Mouse (Mus musculus): ENCODE results near the gene Timm44.

Gene Timm44

DNA sequence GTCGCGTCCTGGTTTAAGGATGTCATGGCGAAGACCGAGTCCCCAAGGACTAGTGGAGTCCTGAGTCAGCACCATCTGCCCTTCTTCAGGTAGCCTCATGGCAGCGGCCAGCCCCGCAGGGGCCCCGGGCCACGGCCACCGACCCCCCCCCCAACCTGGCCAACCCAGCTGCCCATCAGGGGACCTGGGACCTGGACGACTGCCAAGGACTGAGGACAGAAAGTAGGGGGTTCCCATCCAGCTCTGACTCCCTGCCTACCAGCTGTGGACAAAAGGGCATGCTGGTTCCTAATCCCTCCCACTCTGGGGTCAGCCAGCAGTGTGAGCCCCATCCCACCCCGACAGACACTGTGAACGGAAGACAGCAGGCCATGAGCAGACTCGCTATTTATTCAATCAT lies 30.0 kb downstream of the Timm44 start:
- in situ Hi-C loops (cut with MboI; ENCODE audit: unreplicated experiment in 2 of 2) = loop anchor here (10.0 to 25.0 kb wide), 2 partner anchors 429 to 733 kb away; partner anchors contain the start of genes Mcoln1 (in 2 of the 2) and Pnpla6 (in 2 of the 2)

DNA sequence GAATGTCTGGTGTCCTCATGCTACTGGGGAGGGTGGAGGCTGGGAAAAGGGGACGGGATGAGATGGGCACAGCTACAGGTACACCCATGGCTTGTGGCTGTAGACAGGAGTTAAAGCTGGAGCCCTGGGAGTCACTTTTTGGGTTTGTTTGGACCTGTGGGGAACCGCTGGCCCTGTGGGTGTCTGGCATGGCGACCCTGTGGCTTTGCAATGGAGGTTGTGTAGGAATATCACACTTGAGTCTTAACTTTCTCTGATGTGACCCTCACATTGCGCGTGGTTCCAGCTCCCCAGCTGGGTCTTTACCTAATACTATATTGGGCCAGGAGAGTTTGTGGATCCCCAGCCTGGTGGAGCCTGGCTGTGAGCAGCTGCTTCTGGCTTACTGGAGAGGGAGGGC lies 30.7 kb downstream of the Timm44 start:
- in situ Hi-C loops (cut with MboI; ENCODE audit: unreplicated experiment in 2 of 2) = loop anchor here (10.0 to 25.0 kb wide), 2 partner anchors 430 to 733 kb away; partner anchors contain the start of genes Mcoln1 (in 2 of the 2) and Pnpla6 (in 2 of the 2)

DNA sequence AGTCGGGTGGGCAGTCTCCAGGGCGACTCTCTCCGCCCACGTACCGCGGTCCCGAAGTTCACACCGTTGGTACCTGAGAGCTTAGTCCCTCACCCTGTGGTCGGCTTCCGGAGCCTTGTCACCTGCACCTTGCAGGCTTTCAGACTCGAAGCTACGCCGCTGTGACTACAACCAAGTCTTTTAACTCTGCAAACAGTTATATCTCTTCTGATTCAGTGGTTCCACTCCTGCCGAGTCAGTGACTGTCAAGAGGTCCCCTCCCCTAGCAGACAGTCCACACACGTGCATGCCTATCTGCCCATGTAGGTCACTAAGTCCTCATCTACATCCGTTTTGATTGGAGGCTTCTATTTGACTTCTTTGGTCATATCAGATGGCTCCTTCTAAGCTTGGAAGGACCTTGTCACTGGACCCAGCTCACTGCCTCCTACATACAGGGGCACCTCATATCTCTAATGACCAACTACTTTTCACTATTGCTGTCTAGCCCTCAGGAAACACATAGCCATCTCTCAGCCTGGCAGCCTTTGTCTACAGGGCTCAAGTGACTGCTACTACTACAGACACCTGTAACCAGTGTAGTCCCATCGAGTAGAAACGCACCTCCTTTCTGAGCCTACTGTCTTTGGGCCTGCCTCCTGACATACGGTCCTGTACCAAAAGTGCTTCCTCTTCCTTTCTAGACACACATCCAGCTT lies 36.4 kb downstream of the Timm44 start:
- in situ Hi-C loops (cut with MboI; ENCODE audit: unreplicated experiment in 2 of 2) = loop anchor here (25.0 kb wide), 1 partner anchor 727 kb away; the partner anchor contains the start of genes Mcoln1 (in 2 of the 2) and Pnpla6 (in 2 of the 2)

DNA sequence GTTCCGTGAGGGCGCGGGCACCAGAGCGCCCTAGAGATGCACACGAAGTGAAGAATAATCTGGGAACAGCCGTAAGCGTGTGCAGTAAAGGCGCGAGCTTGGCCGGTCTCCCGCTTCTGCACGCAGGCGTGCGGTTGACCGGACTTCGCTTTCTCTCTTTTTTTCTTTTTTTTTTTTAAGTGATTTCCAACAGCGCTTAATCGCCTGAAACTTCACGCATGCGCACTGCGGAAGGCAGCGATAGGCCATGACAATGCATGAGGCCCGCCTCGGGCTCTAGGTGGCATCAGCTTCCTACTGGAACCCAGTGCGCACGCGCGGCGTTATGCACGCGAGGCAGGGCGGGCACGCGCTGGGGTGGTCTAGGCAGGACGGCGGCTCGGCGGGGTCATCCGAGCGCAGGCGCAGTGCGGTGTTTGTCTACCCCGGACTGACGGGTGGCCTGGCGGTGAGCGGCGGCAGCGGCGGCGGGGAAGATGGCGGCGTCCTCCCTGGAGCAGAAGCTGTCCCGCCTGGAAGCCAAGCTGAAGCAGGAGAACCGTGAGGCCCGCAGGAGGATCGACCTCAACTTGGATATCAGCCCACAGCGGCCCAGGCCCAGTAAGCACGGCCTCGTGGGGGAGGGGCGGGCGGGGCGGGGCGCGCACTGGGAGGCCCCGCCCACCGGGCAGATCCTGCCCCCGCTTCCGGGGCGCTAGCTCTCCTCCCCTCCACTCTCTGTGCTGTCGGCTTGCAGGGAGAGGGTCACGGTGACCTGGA lies 37.1 kb downstream of the Timm44 start, which contains the start of the genes Map2k7 and Gm49320:
Gene Map2k7 (plus strand): TSS at position 307 of the 759 bp plus-strand sequence.
Gene Gm49320 (plus strand): TSS at position 432 of the 759 bp plus-strand sequence.
- in situ Hi-C loops (cut with MboI; ENCODE audit: unreplicated experiment in 2 of 2) = loop anchor here (25.0 kb wide), 1 partner anchor 726 kb away; the partner anchor contains the start of genes Mcoln1 (in 2 of the 2) and Pnpla6 (in 2 of the 2)

DNA sequence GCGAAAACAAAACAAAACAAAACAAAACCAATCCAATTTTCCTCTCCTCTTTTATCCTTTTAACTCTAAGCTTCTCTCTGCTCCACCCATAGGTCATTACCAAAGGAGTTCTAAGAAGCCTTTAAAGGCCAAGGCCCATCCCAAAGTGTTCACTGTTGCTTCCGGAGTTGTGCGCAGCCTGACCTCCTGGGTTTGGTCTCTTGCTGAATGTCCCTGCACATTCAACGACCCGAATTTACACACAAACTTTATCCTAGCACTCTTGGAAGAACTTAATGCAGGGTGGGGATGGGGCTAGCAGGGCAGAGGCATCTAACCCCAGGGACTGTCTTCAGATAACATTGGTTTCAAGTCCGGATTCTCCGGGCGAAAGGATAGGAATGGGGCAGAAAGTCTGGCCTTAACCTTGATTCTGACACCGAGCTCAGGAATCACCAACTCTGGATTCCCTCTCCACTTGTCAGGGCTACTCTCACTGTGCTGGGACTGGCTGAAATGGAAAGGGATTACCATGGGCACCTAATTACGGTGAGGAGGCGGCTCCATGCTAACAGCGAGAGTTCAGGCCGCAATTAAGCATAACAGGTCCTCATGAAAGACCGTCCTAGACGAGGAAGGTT lies 37.8 kb downstream of the Timm44 start:
- in situ Hi-C loops (cut with MboI; ENCODE audit: unreplicated experiment in 2 of 2) = loop anchor here (25.0 kb wide), 1 partner anchor 726 kb away; the partner anchor contains the start of genes Mcoln1 (in 2 of the 2) and Pnpla6 (in 2 of the 2)

DNA sequence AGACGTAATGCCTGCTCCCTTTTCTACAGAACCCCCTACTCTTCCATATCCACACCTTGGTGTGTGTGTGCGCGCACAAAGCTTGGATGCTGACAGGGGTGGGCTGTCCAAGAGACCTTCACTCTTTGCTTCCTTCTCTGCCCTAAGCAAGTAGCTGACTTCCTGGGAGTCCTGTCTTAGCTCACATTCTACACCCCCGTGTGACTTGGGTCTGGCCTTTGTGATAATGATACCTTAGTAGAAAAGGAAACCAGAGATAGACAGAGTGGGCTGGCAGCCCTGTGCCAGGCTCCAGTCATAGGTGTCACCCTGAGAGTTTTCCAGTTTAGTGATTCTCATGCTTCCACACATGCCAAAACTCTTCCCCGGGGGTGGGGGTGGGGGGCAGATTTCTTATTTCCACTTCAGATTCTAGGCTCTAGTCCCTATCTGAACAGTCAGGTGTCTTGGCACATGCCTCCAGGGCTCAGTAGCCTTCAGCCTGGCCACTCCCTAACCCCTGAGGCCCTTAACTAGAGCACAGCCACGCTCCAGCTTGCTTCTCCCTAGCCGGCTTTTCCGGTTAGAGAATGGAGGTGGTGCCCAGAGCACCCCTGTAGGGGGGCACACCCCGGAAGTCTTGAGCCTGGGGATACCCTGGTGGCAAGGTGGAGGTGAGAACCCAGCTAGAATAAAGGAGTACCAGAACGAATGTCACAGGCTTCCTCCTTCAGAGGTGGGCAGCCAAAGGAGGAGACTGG lies 44.9 kb downstream of the Timm44 start:
- in situ Hi-C loops (cut with MboI; ENCODE audit: unreplicated experiment in 2 of 2) = loop anchor here (25.0 kb wide), 1 partner anchor 718 kb away; the partner anchor contains the start of genes Mcoln1 (in 2 of the 2) and Pnpla6 (in 2 of the 2)

DNA sequence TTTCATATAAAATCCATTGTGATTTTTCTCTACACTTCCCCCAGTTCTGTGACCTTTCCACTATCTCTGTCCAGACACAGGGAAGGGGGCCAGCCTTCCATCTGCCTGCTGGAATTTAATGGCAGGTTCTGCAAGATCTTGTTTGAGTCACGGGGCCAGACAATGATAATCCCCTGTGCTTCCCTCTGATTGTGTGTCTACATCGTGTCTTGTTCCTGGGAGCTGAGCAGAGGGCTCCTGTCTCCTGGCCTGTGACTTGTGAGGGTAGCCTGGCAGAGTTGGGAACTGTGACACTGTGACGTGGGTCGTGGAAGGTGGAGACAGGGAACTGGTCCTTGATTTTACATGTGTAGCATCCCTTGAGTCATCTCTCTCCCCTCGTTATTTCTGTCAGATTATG lies 45.9 kb downstream of the Timm44 start:
- in situ Hi-C loops (cut with MboI; ENCODE audit: unreplicated experiment in 2 of 2) = loop anchor here (25.0 kb wide), 1 partner anchor 717 kb away; the partner anchor contains the start of genes Mcoln1 (in 2 of the 2) and Pnpla6 (in 2 of the 2)

DNA sequence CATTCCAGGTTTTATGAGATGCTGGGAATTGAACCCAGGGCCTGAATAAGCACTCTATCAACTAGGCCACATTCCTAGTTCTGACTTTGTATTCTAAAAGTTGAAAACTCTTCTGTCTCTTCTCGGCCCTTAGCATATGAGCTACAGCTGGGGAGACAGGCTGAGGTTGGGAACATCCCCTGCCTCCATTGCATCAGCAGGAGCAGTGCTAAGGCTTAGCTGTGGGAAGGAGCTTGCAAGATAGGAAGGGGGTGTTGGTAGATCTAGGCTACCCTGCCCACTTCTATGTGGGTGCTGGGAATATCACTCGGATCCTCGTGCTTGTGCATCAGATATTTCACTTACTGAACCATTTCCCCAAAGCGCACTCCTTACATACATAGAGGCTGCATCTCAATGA lies 47.8 kb downstream of the Timm44 start:
- in situ Hi-C loops (cut with MboI; ENCODE audit: unreplicated experiment in 2 of 2) = loop anchor here (25.0 kb wide), 1 partner anchor 716 kb away; the partner anchor contains the start of genes Mcoln1 (in 2 of the 2) and Pnpla6 (in 2 of the 2)

DNA sequence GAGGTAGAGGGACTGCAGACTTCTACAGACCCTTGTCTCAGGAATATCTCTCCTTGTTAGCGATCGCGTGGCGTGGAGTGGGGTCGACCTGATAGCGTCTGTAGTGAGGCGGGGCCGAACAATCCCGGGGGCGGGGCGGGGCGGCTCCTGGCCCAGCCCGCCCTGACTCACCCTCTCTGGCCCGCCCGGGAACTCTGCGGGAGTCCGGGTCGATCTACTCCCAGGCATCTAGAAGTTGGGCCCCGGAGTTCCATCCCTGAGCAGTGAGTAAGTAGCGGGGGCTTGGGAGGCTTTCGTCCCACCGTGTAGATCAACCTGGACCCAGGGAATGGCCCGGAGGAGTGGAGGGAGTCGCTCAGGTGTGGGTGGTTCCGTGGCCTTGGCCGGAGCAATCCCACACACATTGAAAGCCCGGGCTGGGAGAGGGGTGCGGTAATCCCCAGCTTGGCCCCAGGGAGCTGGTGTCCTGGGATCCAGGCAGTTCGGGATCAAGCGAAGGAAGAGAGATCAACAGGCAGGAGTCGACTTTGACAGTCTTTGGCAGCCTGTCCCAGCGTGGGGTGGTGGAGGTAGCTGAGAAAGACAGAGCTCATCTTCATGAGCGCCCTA lies 48.9 kb downstream of the Timm44 start, which contains the start of gene Lrrc8e:
Gene Lrrc8e (plus strand): TSS at position 89 of the 609 bp plus-strand sequence.
- in situ Hi-C loops (cut with MboI; ENCODE audit: unreplicated experiment in 2 of 2) = loop anchor here (25.0 kb wide), 1 partner anchor 715 kb away; the partner anchor contains the start of genes Mcoln1 (in 2 of the 2) and Pnpla6 (in 2 of the 2)

DNA sequence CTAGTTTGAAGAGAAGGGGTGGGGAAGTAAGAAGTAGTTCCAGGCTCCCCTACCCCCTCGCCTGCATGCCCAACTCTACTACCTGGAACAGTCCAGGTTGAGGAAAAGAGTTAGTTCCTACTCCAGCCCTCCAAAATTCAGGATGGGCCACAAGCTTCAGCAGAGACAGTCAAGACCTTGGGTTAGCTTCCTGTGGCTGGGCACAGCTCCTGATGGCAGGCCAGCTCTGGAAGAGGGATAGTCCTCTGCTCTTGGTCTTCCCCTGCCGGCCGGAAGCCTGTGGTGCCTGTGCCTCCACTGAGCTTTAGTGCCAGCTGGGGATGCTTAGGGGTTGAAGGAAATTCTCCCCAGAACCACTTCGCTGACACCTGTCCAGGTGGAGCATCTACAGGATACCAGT lies 49.4 kb downstream of the Timm44 start:
- in situ Hi-C loops (cut with MboI; ENCODE audit: unreplicated experiment in 2 of 2) = loop anchor here (25.0 kb wide), 1 partner anchor 714 kb away; the partner anchor contains the start of genes Mcoln1 (in 2 of the 2) and Pnpla6 (in 2 of the 2)

DNA sequence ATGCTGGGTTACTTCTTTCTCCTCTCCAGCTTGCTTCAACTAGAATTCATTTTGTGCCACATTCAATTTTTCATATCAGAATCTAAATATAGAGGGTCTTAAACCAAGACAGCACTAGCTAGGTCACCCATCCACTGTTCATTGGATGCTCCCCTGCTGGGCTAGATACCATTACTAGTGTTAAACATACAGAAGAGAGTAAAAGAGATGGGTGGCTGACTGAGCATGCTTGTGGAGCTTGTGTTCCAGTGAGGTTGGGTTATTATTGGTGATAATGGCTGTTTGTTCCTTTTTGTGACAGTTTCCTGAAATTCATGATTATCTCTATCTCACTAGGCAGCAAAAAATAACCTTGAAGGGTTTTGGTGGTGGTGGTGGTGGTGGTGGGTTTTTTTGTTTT lies 53.7 kb downstream of the Timm44 start:
- in situ Hi-C loops (cut with MboI; ENCODE audit: unreplicated experiment in 2 of 2) = no loop called here

DNA sequence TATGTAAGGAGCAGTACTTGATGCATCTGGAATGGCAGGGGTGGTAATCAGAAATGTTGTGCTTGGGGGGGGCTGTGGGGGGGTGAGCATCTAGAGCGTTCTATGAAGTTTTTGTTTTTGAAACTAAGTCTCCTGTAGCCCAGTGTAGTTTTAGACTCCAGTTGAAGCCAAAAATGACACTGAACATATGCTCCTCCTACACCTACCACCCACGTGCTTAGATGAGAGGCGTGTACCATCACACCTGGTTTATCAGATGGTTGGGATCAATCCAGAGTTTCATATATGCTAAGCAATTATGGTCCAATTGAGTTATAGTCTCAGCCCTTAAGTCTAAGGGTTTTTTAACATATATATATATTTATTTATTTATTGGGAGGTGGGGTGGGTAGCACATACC lies 56.1 kb downstream of the Timm44 start:
- in situ Hi-C loops (cut with MboI; ENCODE audit: unreplicated experiment in 2 of 2) = no loop called here

DNA sequence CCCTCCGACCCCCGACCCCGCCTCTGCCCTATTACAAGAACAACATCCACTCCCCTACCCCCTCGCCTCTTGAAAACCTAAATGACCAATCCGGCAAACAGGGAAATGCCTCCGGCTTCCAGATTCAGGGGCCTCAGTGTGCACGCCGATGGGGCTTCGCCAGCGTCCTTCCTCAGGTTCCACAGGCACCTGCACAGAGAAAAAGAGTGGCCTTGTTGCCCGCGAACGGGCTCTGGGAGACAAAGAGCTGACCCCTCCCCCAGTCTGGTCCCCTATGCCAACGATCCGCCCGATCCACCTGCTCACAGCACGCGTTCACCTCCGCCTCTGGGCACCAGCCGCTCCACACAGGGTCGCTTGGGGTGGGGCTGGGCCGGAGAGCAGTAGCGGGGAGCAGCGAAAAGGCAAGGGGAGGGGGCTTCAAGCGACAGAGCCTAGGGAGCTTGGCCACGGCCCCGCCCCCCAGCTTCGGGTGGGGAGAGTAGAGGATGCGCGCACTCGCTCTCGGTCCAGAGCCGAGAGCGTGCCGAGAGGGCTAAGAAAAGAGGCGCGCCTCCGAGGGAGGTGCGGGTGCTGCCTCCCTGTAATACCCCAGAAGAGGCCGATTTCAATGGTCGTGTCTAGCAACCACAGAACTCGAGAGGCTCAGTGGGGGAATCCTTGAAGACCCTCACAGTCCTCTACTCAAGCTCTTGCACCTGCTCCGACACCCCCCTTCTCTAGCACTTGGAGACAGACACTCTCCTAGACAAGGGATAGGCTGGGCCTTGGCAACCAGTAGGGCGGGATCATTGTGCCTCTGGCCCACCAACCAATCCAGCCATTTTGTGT lies 58.7 kb downstream of the Timm44 start, which contains the start of gene Prr36:
Gene Prr36 (minus strand): TSS at position 669 of the 831 bp plus-strand sequence.
- in situ Hi-C loops (cut with MboI; ENCODE audit: unreplicated experiment in 2 of 2) = no loop called here

DNA sequence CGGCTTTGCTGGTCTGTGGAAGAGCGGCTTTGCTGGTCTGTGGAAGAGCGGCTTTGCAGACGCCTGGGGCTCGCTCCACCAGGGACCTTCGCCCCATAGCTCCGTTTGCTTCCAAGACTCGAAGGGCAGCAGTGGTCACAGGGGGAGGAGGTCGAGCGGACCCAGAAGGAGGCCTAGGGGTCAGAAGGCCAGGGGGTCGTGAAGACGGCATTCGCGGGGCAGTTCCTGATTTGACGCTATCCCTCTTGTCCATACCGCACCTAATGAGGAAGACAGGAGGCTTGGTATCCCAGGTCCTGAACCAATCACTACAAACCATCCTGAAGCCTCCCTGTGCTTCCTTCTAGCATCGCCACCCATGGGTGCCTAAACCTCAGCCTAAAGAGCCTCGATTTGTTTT lies 59.4 kb downstream of the Timm44 start:
- in situ Hi-C loops (cut with MboI; ENCODE audit: unreplicated experiment in 2 of 2) = no loop called here

DNA sequence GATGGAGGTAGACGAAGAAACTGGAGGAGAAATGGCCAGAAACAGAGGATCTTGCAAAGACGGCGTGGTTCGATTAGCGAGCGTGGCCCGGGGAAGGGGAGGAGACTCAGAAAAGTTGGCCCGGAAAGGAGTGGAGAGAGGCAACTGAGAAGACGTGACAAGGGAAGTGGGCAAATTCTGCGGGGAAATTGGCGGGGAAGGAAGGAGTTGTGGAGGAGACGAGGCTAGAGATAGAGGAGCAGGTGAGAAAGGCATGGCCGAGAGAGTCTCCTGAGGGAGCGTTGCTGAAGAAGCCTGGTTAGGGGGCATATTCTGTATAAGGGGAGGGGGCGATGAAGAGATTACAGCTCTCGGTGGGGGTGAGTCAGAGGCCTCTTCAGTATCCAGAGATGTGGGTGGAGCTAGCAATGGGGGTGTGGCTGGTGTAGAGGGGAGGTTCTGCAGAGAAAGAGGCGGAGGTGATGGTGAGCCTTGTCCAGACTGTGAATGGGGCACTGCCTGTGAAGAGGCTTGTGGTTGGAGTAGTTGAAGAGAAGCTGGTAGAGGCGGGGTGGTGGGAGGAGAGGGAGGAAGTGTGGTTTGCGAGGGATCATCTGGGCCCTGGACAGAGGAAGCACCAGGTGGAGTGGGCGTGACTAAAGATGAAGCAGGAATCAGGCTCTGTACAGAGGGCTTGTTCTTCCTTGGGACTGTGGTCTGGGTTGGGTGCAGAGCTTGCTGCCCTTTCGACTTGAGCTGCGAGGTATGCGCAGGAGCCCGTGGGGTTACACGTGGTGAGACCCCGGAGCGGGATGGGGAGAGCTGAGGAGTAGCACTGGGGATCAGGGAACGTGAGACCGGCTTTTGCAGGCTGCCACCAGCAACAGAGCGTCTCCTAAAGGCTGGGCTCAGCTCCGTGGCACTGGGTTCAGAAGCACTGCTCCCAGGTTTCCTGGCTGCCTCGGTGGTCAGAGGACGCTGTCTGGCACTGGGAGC lies 61.4 kb downstream of the Timm44 start:
- in situ Hi-C loops (cut with MboI; ENCODE audit: unreplicated experiment in 2 of 2) = no loop called here

DNA sequence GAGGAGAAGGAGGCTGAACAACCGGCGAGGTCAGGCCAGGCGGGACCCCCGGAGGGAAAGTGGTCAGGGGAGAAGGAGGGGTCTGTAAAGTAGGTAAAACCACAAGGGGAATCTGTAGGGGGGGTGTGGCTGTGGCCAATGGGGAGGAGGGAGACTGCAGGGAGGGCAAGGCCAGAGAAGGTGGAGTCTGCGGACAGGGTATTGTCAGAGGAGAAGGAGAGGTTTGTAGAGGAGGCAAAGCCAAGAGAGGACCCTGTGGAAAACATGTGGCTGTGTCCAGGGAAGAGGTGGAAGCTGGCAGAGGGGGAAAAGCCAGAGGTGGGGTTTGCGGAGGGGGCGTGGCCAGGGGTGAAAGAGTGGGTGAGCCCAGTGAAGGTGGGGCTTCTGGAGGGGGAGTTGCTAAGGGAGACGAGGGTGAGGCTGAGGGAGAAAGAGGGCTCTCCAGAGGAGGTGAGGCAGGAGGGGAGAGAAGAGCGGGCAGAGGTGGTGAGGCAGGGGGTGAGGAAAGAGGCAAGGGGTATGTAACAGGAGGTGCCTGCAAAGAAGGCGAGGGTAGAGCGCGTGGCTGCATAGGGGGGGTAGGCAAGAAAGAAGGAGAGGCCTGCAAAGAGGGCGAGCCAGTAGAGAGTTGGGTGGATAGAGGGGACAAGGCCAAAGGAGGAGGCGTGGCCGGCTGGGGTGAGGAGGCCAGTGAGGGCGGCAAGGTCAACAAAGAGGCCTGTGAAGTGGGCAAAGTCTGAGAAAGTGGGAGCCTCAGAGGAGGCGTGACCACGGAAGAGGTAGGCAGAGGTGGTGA lies 62.3 kb downstream of the Timm44 start:
- in situ Hi-C loops (cut with MboI; ENCODE audit: unreplicated experiment in 2 of 2) = no loop called here

All from v-Abl transformed pro-B cells (cell line).